Mouse (Mus musculus): ENCODE data around the gene Pip4k2b. TPM values are rescaled to one million over a fixed set of nuclear protein-coding genes. Genes with fewer than 3 reads are reported as not detected.
"Not testable (repeated sequence)": the region's sequence is repeated elsewhere in the genome, so short reads cannot be mapped to it uniquely, and the experiment has no call there.

Gene Pip4k2b
- polyA plus RNA-seq (2015; fragmentation: Nextera tagmentation; extraction: Ambion mirVana): 1.2 and 1.4 TPM in 2 replicates

- peaks cover 17% of the 10 kb centered on the region for H3K4me1 ChIP-seq (ENCODE audit: control insufficient read depth, insufficient read depth, low read length)
- peak within 1 kb of the TSS; percentile 72 for H3K4me3 ChIP-seq (replicated peaks; ENCODE audit: low read length)
- peak within 1 kb of the TSS; percentile 79 for H3K4me2 ChIP-seq (ENCODE audit: low read depth, low read length)
- H3K9ac ChIP-seq (ENCODE audit: low read length): peak within 1 kb of the TSS; percentile 96
- ATAC-seq (ENCODE audit: insufficient read depth, low FRiP score): peak; percentile 13; the same call in 1 of the 2 replicates
- WGBS: under 1% methylated on average over 54 of the region's 63 CpGs
- H3K36me3 ChIP-seq (ENCODE audit: control insufficient read depth, insufficient read depth, low read length): peaks cover 15% of the 10 kb centered on the region; the same call in 1 of the 2 replicates
- H3K27ac ChIP-seq (ENCODE audit: low read length): peak within 1 kb of the TSS; percentile 95
- H3K27me3 ChIP-seq (ENCODE audit: control insufficient read depth, insufficient read depth, low read length): no peaks in the 10 kb centered on the region
- no peaks in the 10 kb centered on the region for H3K9me3 ChIP-seq (replicated peaks; ENCODE audit: control insufficient read depth, low read length)
Measured at GRCm38 (mm10) chr11:97744063-97744717, at the start of gene Pip4k2b. TSS of gene Pip4k2b (minus strand) at chr11:97744704.

DNA sequence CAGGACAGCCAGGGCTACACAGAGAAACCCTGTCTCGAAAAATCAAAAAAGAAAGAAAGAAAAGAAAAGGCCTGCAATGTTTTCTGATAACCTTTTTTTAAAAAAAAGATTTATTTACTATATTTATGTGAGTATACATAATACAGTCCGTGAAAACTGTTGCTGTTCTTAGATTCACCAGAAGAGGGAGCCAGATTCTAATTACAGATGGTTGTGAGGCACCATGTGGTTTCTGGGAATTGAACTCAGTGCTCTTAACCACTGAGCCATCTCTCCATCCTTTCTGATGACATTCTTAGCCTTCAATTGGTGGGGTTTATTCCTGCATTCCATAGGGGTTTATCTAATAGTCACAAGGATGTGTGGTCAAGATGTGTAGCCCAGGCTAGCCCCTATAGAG, 48.7 kb upstream of the Pip4k2b start:
- Histone ChIP-seq H3K27me3 (ENCODE audit: control insufficient read depth, insufficient read depth, low read length) (no peaks in the 10 kb centered on the region), H3K9me3 (replicated peaks; ENCODE audit: control insufficient read depth, low read length) (no peaks in the 10 kb centered on the region), H3K4me2 (ENCODE audit: low read depth, low read length) (no peak overlapping the region), H3K36me3 (ENCODE audit: control insufficient read depth, insufficient read depth, low read length) (no peaks in the 10 kb centered on the region), H3K4me1 (ENCODE audit: control insufficient read depth, insufficient read depth, low read length) (no peaks in the 10 kb centered on the region), H3K4me3 (replicated peaks; ENCODE audit: low read length) (no peak overlapping the region), H3K9ac (ENCODE audit: low read length) (no peak overlapping the region), H3K27ac (ENCODE audit: low read length) (no peak overlapping the region)
- no peak for ATAC-seq (ENCODE audit: insufficient read depth, low FRiP score)
- WGBS: 18% methylated on average over 2 of the region's 2 CpGs

DNA sequence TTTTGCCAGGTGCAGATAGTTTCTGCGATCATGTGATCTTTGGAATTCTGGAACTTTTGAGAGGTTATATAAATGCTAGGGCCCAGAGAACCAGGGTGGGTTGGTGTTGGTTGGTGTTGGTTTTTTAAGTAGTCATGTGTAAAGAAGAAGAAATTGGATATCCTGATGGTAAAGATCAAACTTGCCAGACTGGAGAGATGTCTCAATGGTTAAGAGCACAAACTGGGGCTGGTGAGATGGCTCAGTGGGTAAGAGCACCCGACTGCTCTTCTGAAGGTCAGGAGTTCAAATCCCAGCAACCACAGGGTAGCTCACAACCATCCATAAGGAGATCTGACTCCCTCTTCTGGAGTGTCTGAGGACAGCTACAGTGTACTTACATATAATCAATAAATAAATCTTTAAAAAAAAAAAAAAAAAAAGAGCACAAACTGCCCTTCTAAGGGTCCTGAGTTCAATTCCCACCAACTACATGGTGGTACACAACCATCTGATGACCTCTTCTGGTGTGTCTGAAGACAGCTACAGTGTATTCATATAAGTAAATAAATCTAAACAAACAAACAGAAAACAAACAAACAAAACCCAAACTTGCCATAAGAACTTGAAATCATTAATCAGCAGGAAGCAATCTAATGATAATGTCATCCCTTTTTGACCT, 46.4 kb upstream of the Pip4k2b start:
- not testable (repeated sequence) for H3K4me3 ChIP-seq (replicated peaks; ENCODE audit: low read length); H3K9me3 ChIP-seq (replicated peaks; ENCODE audit: control insufficient read depth, low read length); H3K4me2 ChIP-seq (ENCODE audit: low read depth, low read length); H3K4me1 ChIP-seq (ENCODE audit: control insufficient read depth, insufficient read depth, low read length); H3K9ac ChIP-seq (ENCODE audit: low read length); H3K27ac ChIP-seq (ENCODE audit: low read length); H3K27me3 ChIP-seq (ENCODE audit: control insufficient read depth, insufficient read depth, low read length); H3K36me3 ChIP-seq (ENCODE audit: control insufficient read depth, insufficient read depth, low read length); ATAC-seq (ENCODE audit: insufficient read depth, low FRiP score)
- WGBS: 72% methylated on average over 2 of the region's 2 CpGs

- Histone ChIP-seq H3K36me3 (ENCODE audit: control insufficient read depth, insufficient read depth, low read length) (no peaks in the 10 kb centered on the region), H3K4me1 (ENCODE audit: control insufficient read depth, insufficient read depth, low read length) (no peaks in the 10 kb centered on the region), H3K4me2 (ENCODE audit: low read depth, low read length) (no peak overlapping the region), H3K27ac (ENCODE audit: low read length) (no peak overlapping the region), H3K9me3 (replicated peaks; ENCODE audit: control insufficient read depth, low read length) (no peaks in the 10 kb centered on the region), H3K27me3 (ENCODE audit: control insufficient read depth, insufficient read depth, low read length) (no peaks in the 10 kb centered on the region), H3K9ac (ENCODE audit: low read length) (no peak overlapping the region), H3K4me3 (replicated peaks; ENCODE audit: low read length) (no peak overlapping the region)
- ATAC-seq (ENCODE audit: insufficient read depth, low FRiP score): no peak
- 83% methylated on average over 5 of the region's 5 CpGs for WGBS
Measured at GRCm38 (mm10) chr11:97789727-97790126, 45.2 kb upstream of the Pip4k2b start.

GRCm38 (mm10) chr11:97787961-97788360, 43.5 kb upstream of the Pip4k2b start:
- 87% methylated on average over 3 of the region's 3 CpGs for WGBS
- no peak overlapping the region for H3K27ac ChIP-seq (ENCODE audit: low read length)
- H3K4me3 ChIP-seq (replicated peaks; ENCODE audit: low read length): no peak overlapping the region
- ATAC-seq (ENCODE audit: insufficient read depth, low FRiP score): no peak
- H3K4me2 ChIP-seq (ENCODE audit: low read depth, low read length): no peak overlapping the region
- no peaks in the 10 kb centered on the region for H3K4me1 ChIP-seq (ENCODE audit: control insufficient read depth, insufficient read depth, low read length)
- H3K36me3 ChIP-seq (ENCODE audit: control insufficient read depth, insufficient read depth, low read length): no peaks in the 10 kb centered on the region
- H3K9me3 ChIP-seq (replicated peaks; ENCODE audit: control insufficient read depth, low read length): no peaks in the 10 kb centered on the region
- no peak overlapping the region for H3K9ac ChIP-seq (ENCODE audit: low read length)
- no peaks in the 10 kb centered on the region for H3K27me3 ChIP-seq (ENCODE audit: control insufficient read depth, insufficient read depth, low read length)

- under 1% methylated on average over 10 of the region's 10 CpGs for WGBS
- ATAC-seq (ENCODE audit: insufficient read depth, low FRiP score): no peak
Measured at GRCm38 (mm10) chr11:97782564-97782895, 38.0 kb upstream of the Pip4k2b start.

DNA sequence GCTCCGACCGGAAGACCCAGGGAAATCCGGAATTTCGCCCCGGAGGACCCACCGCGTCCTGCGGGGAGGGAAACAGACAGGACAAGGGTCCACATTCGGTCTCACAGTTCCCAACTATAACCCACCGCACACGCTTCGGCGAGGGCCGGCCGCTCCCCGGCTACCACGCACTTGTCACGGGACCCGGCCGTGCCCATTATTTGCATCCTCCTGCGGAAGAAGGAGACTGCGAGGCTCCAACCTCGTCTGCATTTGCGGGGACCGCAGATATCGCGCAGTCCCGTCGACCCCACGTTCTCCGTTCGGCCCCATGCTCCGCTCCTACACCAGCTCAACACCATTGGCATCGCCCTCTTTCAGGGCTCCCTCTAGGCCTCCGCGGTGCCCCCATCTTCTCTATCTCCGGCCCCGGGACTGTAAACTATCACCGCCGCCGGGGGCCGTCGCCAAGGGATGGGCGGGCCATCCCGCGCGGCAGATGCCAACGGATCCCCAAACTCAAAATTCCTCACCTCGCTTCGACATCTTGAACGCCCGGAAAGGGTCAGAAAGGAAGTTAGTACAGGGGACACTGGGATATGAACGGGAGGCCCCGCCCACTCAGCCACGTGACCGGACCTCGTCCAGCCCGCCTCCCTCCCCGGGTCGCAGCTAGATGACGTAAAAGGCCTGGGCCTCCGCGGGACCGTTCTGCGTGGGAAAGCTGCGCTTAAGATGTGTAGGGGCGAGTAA, 37.5 kb upstream of the Pip4k2b start, which contains the start of gene Rpl23:
Gene Rpl23 (minus strand): TSS at position 606 of the 732 bp plus-strand sequence.
- H3K4me2 ChIP-seq (ENCODE audit: low read depth, low read length): peak within 1 kb of the TSS; percentile 72
- peak within 1 kb of the TSS; percentile 99 for H3K9ac ChIP-seq (ENCODE audit: low read length)
- H3K4me1 ChIP-seq (ENCODE audit: control insufficient read depth, insufficient read depth, low read length): peaks cover 14% of the 10 kb centered on the region
- H3K9me3 ChIP-seq (replicated peaks; ENCODE audit: control insufficient read depth, low read length): no peaks in the 10 kb centered on the region
- peak within 1 kb of the TSS; percentile 98 for H3K4me3 ChIP-seq (replicated peaks; ENCODE audit: low read length)
- peak within 1 kb of the TSS; percentile 86 for H3K27ac ChIP-seq (ENCODE audit: low read length)
- no peaks in the 10 kb centered on the region for H3K27me3 ChIP-seq (ENCODE audit: control insufficient read depth, insufficient read depth, low read length)
- WGBS: under 1% methylated on average over 67 of the region's 67 CpGs
- peak; percentile 97 for ATAC-seq (ENCODE audit: insufficient read depth, low FRiP score)
- H3K36me3 ChIP-seq (ENCODE audit: control insufficient read depth, insufficient read depth, low read length): peaks cover 33% of the 10 kb centered on the region

More at GRCm38 (mm10) chr11:97782564-97782895, 38.0 kb upstream of the Pip4k2b start:
- H3K4me3 ChIP-seq (replicated peaks; ENCODE audit: low read length): peak overlapping the region; percentile 98
- no peaks in the 10 kb centered on the region for H3K9me3 ChIP-seq (replicated peaks; ENCODE audit: control insufficient read depth, low read length)
- H3K36me3 ChIP-seq (ENCODE audit: control insufficient read depth, insufficient read depth, low read length): peaks cover 28% of the 10 kb centered on the region
- peak overlapping the region; percentile 70 for H3K4me2 ChIP-seq (ENCODE audit: low read depth, low read length)
- no peaks in the 10 kb centered on the region for H3K27me3 ChIP-seq (ENCODE audit: control insufficient read depth, insufficient read depth, low read length)
- peak overlapping the region; percentile 81 for H3K9ac ChIP-seq (ENCODE audit: low read length)
- H3K4me1 ChIP-seq (ENCODE audit: control insufficient read depth, insufficient read depth, low read length): peaks cover 14% of the 10 kb centered on the region
- H3K27ac ChIP-seq (ENCODE audit: low read length): peak overlapping the region; percentile 86

DNA sequence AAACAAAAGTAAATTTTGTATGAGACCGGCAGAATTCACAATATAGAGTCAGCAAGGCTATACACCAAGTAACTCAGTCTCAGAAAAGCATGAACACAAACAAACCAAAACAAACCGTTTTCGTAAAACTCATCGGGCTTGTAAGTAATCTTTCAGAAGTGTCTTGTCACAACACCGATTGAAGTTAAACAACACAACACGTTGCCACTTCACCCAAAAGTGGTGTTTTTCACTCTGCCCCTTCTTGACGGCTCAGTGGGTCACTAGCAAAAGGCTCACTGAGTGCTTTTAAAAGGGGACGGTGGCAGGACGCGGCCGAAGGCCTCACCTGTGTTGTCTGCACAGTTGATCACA, 37.0 kb upstream of the Pip4k2b start:
- Histone ChIP-seq H3K27me3 (ENCODE audit: control insufficient read depth, insufficient read depth, low read length) (no peaks in the 10 kb centered on the region), H3K4me1 (ENCODE audit: control insufficient read depth, insufficient read depth, low read length) (peaks cover 14% of the 10 kb centered on the region), H3K4me2 (ENCODE audit: low read depth, low read length) (peak overlapping the region; percentile 72), H3K4me3 (replicated peaks; ENCODE audit: low read length) (peak overlapping the region; percentile 98), H3K9ac (ENCODE audit: low read length) (peak overlapping the region; percentile 99), H3K36me3 (ENCODE audit: control insufficient read depth, insufficient read depth, low read length) (peaks cover 33% of the 10 kb centered on the region), H3K27ac (ENCODE audit: low read length) (peak overlapping the region; percentile 86), H3K9me3 (replicated peaks; ENCODE audit: control insufficient read depth, low read length) (no peaks in the 10 kb centered on the region)
- WGBS: 2% methylated on average over 11 of the region's 11 CpGs
- no peak for ATAC-seq (ENCODE audit: insufficient read depth, low FRiP score)
